Mouse (Mus musculus): ENCODE results near the gene Upf3a.
"Not testable (repeated sequence)": the region's sequence is repeated elsewhere in the genome, so short reads cannot be mapped to it uniquely, and the experiment has no call there.

The Upf3a gene

DNA sequence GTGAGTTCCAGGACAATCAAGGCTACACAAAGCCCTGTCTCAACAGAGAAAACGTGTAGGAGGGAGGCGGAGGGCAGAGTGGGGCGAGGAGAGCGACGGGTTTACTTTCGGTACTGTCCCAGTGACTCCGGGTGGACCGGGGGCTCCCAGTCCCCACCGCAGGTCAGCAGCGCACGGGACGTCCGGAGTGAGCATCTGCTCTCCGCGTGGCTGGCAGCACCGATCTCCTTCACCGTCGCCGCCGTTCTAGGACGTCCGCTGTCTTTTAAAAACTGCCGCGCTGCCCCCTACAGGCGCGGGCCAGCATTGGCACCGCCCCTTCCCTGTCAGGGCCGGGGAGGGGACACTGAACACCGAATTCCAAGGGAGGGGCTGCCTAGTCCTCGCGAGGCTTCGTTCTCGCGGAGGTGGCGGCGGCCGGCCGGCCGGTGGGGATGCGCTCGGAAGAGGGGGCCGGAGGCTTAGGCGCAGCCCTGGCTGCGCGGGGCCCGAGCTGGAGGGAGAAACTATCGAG lies at the start of gene Upf3a:
Gene Upf3a (plus strand): TSS at position 366 of the 514 bp plus-strand sequence.
- peak; percentile 95 for DNase-seq (ENCODE audit: extremely low spot score, low spot score)

DNA sequence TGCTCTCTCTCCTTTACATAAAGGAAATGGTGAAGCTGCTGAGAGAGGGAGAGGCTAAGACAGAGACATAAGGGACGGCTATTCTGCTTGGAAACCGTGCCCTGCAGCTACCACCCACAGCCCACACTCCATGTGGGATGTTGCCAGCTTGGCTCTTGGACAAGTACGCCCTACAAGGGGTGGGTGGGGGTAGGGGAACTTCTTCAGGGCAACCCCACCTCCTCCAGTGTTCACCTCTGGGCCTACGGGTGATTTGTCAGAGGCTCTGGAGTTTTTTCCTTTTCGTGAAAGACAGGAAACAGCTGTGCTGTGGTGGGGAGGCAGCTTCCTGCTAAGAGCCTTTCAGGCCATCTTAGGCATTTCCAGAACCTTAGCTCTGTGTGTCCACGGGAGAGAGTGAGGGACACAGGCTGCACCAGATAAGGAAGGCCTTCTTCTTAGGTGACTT lies 45.1 kb upstream of the Upf3a start:
- no peak for DNase-seq (ENCODE audit: extremely low spot score, low spot score)

DNA sequence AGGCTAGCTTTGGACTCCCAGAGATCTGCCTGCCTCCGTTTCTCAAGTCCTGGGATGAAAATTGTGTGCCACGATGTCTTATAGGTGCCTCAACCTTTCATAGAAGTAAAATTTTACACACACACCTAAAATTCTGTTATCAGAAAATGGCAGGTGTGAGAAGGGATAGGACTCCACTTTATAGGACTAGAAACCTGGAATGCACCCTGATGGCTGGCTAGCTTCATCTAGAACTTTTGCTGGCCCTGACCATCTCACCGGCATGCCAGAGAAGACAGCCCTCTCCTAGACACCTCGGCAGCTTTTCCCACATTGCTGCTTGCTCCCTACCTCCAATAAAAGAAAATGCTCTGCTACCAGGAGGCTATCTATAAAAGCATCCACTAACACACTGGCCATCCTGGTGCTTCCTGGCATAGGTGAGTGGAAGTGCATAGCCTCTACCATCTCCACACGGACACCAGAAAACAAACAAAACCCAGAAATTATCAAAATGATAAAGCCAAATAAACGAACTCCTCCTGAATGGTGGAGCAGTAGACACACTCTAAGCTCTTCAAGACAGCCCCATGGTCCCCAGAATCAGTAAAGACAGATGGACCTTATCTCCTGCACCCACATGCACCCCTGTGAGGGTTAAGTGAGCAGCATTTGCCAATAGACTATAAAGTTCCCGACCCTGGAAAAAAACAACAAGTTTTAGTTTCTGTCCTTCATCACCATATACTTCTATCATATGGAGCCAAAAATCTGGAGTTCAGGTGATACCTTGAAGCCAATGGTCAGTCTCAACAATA lies 44.4 kb upstream of the Upf3a start:
- no peak for DNase-seq (ENCODE audit: extremely low spot score, low spot score)

DNA sequence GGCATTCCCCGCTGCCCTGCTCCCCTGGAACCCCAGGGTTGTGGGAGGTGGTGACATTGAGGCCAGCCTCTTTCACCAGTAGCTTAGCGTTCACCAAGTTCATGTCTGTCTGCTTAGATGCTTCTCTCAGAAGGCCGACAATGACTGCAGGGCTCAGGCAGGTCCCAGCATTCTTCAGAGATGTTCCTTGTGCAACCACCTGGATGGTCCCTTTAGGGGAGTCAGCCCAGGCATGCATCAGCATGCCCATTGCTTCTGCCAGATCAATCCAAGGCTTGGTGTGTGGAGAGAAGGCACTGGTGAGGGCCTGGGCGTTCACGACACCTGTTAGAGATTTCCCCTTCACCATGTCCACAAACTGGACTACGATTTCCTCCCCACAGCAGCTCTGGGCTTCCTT lies 39.2 kb upstream of the Upf3a start:
- DNase-seq (ENCODE audit: extremely low spot score, low spot score) = not testable (repeated sequence)

DNA sequence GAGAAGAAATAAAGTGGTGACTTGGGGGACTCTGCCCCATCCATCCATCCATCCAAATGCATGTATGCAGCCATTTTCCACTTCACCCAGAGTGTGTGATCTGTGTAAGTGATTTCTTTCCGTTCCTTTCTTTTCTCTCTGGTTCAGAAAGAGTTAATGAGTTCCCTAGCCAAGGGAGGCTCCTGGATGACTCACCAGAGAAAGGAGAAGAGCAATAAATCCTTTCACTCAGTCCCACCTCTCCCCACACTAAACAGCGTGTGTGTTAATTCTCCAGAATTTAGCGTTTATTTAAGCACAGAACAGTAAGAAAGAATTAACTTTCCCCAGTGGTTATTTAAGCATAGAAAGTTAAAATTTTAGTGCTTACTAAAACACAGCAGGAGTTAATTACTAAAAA lies 37.8 kb upstream of the Upf3a start:
- DNase-seq (ENCODE audit: extremely low spot score, low spot score) = no peak

DNA sequence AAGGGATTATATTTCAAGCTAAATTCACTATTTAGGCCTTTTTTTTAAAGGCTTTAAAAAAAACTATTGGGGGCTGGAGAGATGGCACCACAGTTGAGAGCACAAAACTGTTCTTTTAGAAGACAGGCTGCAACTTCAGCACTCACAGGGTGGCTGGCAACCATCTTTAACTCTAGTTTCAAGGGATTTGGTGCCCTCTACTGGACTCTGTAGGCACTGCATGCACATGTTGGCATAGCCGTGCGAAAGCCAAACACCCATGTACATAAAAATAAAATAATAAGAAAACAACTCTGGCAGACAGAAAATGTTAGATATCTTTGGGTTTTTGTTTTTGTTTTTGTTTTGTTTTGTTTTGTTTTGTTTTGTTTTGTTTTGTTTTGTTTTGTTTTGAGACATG lies 31.7 kb upstream of the Upf3a start:
- DNase-seq (ENCODE audit: extremely low spot score, low spot score) = peak; percentile 72

DNA sequence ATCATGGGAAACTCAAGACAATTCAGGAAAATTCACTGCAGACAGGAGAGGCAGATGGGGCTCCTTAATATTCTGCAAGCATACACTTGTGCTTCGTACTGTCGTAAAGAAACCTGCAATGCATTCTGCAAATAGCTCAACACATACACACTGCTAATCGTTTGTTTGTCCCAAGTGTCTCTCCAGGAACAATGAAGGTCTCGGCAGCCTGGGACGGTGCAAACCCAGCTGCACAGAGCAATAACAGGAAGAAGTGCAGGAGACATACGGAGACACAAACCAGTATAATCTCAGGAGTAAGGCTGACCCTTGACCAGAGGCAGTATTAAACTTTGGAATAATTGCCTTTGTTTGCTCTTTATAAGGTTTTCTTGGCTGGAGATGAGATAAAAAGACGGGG lies 28.9 kb upstream of the Upf3a start:
- no peak for DNase-seq (ENCODE audit: extremely low spot score, low spot score)

DNA sequence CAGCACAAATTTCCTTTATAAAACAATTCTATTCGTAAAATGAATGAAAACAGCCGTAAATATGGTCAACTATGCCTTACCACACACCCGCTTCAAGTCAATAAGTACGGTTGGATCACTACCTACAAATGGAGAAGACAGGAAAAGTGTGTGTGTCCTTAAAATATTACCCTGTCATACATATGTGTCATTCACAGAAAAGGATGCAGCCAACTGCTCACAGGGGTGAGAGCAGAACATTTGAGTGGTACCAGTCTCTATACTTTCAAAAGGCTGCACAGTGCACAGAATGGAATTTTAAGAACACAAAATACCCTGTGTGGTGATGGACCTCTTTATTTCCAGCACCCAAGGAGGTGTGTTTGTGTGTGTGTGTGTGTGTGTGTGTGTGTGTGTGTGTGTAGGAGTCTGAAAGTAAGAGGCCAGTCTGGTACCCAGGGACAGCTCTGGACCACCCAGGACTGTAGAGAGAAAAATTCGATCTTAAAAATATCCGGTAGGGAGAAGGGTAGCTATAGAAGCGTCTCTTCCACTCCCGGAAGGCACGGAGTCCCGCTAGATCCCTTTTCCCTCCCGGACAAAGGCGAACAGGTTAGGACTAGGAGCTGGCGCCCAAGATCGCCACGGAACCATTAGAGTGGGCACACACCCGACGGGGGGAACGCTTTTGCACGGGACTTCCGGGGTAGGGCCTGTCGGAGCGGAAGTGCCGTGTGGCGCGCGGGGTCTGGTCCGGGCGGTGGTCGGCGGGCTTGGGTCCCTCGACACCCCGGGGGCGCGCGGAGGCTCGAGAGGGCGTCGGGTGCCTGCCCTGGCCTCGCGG lies 28.2 kb upstream of the Upf3a start, which contains the start of gene Cdc16:
Gene Cdc16 (plus strand): TSS at position 695 of the 823 bp plus-strand sequence.
- peak; percentile 97 for DNase-seq (ENCODE audit: extremely low spot score, low spot score)

DNA sequence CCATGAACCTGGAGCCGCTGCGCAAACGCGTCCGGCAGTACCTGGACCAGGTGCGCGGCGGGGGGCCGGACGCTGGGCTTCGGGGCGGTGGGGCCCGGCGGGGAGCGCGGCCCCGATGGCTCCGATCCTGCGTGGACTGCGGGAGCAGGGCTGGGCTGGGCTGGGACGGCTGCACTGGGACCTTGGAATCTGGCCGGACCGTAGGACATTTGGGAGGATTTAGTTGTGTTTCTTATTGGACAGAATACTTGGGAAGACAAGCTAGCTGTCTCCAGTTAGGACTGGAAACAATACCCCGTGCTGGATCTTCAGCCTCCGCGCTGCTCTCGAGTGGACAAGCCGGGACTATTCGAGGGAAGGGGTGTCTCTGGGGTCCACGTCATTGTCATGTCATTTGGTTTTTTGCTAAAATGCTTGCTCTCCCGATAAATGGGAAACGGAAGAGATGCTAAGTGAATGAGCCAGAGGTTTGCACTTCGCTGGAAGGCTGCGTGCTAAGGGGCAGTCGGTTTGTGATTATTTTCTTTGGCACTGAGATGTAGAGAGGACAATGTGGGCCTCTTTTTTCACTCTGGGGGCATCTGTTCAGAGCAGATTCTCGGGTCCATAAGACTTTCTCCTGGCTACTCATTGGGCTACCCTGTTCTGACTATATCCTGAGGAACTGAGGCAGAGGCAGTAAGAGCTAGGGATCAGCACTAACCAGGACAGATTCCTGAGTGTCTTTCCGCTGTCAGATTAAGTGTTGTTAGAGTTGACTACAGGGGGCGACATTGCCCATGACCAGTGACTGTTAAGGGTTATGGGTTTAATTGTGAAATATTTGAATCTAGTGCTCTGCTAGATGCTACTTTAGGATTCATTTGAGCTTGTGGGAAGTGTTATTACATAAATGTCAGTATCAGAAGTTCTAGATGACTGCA lies 27.3 kb upstream of the Upf3a start:
- peak; percentile 28 for DNase-seq (ENCODE audit: extremely low spot score, low spot score)

DNA sequence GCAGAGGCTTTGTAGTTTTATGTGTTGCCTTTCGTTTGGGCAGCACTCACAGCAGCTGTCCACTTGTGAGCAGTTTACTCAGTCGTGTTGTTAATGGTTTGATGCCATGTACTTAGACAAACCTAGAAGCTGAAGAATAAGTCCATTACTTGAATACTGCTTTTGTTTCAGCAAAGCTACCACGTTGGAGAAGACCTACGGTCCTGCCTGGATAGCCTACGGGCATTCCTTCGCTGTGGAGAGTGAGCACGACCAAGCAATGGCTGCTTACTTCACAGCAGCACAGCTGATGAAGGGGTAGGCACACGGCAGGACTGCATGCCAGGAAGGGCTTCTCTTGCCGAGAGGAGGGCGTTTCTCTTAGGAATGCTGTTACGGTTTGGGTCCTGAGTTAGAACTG lies 16.2 kb upstream of the Upf3a start:
- DNase-seq (ENCODE audit: extremely low spot score, low spot score) = no peak

DNA sequence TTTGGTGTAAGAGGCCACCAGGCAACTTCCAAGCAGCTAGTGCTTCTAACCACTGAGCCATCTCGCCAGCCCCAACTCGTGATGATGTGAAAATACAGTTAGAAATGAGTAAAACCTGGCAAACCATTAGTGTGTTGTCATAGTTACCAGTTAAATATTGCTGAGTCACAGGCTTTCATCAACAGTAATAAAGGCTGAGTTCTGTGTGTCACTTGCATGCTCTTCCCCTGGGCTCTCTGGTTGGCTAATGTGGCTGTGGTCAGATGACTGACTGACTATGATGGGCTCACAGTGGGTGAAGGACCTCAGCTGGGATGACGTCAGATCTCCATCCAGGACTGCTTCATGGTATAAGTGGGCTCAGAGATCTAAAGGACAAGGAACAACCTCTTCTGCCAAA lies 4.9 kb upstream of the Upf3a start:
- DNase-seq (ENCODE audit: extremely low spot score, low spot score) = no peak

DNA sequence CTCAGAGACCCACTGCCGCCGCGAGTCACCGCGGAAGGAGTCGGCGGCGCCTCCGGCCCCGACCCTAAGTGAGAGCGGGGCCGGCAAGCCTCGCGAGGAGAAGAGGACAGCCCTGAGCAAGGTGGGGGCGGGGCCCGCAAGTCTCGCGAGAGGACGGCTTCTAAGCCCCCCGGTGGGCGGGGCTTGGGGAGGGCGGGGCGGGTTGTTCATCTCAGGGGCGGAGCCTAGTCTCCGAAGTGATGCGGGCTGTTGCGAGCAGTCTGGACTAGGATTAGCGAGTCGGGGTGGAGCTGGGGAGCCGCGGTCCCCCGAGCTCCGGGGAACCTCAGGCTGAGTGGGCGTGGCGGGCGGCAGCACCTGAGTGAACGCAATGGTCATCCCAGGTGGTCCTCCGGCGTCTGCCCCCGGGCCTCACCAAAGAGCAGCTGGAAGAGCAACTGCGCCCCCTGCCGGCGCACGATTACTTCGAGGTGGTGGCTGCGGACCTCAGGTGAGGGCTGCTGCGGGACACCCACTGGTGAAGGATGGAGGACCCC lies 417 bp downstream of the Upf3a start:
- DNase-seq (ENCODE audit: extremely low spot score, low spot score) = peak; percentile 98

DNA sequence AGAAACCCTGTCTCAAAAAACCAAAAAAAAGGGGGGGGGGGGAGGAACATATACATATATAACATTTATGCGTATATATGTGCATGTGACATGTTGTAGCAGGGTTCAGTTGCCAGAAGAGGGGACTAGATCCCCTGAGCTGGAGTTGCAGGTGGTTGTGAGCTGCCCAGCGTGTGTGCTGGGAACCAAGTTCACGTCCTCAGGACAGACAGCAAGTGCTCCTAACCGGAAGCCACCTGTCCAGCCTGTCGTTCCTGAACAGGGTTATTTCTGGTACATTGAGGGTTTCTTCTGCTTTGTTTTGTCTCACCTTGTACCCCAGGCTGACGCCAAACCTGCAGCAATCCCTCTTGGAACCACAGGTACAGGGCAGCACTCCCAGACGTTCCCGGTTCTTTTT lies 4.2 kb downstream of the Upf3a start:
- no peak for DNase-seq (ENCODE audit: extremely low spot score, low spot score)

DNA sequence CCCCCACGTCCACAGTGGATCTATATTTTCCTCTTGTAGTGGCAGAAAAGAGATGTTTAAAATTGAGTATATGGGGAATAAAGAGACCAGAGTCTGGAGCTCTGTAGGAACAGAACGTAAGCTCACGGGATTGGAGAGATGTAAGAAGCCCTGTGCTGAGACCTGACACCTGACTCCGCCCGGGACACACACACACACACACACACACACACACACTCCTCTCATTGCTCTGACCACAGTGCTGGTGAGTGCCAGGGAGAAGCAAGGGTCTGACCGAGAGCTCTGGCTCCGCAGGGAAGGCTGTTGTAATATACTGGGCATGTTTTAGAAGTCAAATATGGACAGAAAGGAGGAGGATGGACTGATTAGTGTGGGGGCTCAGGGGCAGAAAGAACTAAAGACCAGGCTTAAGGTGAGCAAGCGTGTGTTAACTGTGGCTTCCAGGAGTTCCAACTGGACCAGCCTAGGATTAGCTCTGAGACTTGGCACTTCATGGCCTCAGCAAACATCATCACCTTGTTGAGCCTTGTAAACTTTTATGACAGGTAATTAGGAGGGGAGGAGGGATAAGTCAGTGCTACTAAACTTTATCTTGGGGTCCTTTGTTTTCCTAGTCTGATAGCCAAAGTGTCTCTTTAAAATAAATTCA lies 7.8 kb downstream of the Upf3a start:
- no peak for DNase-seq (ENCODE audit: extremely low spot score, low spot score)

DNA sequence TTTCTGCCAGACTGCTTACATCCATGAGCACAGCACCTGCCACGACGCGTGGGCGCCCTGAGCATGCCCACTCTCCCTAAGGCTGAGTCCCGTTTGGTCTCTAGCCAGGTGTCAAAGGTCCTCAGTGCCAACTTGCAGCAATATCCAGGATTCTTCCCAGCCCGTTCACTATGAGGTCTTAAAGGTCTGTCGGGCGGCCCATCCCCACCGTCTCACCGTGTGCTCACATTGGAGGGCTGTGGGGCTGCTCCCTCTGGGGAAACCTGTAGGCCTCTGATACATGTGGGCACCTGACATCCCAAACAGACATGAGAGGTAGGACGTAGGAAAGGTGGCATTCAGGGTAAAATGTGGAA lies 8.3 kb downstream of the Upf3a start:
- DNase-seq (ENCODE audit: extremely low spot score, low spot score) = no peak

DNA sequence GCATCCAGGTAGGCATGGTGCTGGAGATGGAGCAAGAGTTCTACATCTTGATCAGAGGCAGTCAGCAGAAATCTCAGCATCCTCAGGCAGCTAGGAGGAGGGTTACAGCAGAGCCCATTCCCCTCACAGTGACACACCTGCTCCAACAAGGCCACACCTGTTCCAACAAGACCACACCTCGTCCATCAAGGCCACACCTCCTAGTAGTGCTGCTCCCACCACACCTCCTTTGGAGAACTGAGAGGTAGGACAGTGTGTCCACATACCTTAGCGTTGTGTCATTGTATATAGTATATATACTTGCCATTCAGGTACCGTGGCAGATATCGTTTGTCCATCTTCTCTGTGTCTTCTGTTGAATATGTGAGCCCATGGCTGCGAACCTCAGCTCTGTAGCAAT lies 12.3 kb downstream of the Upf3a start:
- DNase-seq (ENCODE audit: extremely low spot score, low spot score) = no peak

DNA sequence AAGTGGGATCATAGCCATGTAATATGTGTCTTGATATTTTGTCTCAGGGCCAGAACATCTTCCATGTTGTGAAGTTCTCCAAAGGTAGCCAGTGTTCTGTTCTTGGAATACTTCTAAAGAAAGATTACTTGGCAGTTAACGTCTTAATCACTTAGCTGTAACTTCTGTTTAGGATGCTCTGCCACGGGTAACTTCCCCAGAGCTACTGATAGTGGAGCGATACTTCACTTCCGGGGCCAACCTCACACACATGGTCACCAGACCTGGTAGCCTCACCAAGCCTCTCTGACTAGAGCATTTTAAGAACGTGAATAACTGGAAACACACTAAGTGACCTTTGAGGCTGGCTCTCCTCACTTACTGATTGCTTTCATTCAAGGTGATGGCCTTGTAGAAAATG lies 14.2 kb downstream of the Upf3a start:
- DNase-seq (ENCODE audit: extremely low spot score, low spot score) = no peak

DNA sequence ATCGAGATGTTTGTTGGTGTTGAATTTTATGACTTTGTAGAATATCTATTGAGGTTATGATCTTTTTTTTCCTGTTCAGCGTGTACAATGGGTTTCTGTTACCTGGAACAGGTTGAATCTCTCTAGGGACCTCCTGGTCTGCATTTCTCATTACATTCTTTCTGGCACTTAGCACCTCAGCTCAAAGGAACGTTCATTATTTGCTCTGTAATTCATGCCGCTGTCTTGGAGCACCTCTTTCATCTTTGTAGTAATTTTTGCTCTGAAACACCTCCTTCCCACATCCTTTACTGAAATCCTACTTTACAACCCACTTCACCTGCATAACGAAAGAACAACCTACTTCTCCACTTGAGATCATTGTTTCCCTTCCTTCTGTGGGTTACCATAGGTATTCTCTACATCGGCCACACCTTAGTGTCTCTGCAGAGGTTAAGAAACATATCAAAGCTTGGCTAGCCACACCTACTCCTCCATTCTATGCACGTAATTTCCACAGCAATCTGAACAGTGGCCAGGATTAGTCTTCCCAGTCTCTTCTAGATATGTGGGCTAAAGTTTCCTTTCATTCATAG lies 43.3 kb downstream of the Upf3a start:
- no peak for DNase-seq (ENCODE audit: extremely low spot score, low spot score)

DNA sequence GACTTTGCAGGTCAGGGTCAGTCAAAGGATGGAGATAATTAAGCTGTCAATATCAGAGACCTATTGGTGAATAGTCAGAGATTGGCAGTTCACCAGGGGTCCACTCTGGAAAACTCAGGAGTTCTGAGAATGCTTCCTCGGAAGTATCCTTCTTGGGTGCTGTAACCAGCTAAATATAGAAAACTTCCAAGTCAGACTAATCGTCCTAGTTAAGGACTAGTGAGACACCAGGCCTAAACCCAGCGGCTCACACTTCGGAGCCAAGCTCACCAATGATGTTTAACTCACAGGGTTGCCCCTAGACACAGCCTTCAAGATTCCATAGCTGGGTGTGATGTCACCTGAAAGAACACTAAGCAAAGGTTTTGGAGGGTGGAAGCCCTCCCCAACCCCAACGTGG lies 52.9 kb downstream of the Upf3a start, which contains the start of gene AF366264:
Gene AF366264 (minus strand): TSS at position 101 of the 400 bp plus-strand sequence.
- DNase-seq (ENCODE audit: extremely low spot score, low spot score) = not testable (repeated sequence)

DNA sequence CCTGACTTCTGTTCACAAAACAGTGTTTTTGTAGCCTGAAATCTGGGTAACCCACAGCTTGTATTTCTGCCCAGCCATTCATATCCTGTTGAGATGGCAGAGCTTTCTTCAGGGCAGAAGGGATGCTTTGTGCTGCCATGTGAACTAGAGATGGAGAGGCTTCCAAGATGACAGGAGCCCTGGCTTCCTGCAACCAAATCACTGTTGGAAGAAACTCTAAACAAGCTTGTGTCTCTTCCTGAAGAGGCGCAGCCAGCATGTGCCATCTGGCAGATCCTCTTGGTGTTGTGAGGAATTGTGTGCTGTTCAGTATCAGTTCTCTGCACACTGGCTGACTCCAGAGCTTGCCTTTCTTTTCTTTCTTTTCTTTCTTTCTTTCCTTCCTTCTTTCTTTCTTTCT lies 57.9 kb downstream of the Upf3a start:
- not testable (repeated sequence) for DNase-seq (ENCODE audit: extremely low spot score, low spot score)
